Mouse (Mus musculus): ENCODE measurements around the gene Fam206a. TPM values are rescaled to one million over a fixed set of nuclear protein-coding genes. Genes with fewer than 3 reads are reported as not detected.

Fam206a gene
- polyA plus RNA-seq (2012; rRNA removed) = 2.3 and 2.8 TPM in 2 replicates
- 5.6 and 6.0 TPM in 2 replicates for polyA plus RNA-seq (2014; fragmentation: Nextera tagmentation; extraction: Ambion mirVana)

DNA sequence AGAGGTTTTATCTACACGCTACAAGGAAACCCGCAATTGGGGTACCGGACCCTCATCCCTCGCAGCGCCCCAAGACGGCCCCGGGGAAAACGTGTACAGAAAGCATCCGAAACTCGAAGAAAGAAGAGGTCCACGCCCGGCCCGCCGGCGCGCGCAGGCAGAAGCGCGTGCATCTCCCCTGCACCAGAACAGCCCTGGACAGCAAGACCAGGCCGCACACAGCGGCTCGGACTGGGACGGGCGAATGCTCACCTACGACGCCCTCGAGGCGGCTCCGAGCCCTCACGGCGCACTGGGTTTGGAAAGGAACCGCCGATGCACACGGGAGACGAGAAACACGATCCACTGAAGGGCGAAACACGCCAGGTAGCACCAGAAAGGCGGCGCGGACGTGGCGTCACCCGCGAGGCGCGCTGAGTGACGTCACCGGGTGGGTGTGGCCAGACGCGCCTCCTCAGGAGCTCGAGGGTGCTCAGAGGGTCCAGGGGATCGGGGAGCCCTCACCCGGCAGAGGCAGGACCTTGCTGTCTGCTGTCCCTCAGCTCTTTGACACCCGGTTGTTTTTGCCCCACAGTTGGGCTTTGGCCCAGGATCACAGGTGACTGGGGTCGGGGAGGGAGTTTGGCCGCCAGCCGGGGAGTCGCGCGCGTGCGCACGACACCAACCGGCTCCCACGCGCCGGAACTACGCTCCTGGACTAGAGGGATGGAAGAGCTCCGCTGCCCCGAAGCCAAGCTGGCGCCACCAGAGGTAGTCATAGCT is at the start of gene Fam206a, which contains the start of gene Elp1:
Gene Fam206a (plus strand): TSS at position 439 of the 762 bp plus-strand sequence.
Gene Elp1 (minus strand): TSS at position 425 of the 762 bp plus-strand sequence.
- H3K4me3 ChIP-seq (ENCODE audit: insufficient read depth in 1 of 2, low read depth in 2 of 2, low read length in 2 of 2) = peak within 1 kb of the TSS; percentile 67 to 84
- DNase-seq (ENCODE audit: low read depth in 3 of 3, low spot score in 3 of 3) = peak; percentile 70 to 77 (median 71)
- peak; percentile 95 for ATAC-seq (ENCODE audit: insufficient read depth)
- H3K36me3 ChIP-seq (replicated peaks; ENCODE audit: control insufficient read depth, insufficient read depth, low read depth) = peaks cover 13% of the 10 kb centered on the region; the same call in 1 of the 2 replicates
- H3K27me3 ChIP-seq (ENCODE audit: control insufficient read depth, insufficient read depth, low read length) = no peaks in the 10 kb centered on the region
- H3K9ac ChIP-seq (replicated peaks) = peak within 1 kb of the TSS; percentile 57
- H3K27ac ChIP-seq = no peak within 1 kb of the TSS
- TF ChIP-seq CTCF (IDR thresholded peaks at IDR 0.05; ENCODE audit: low read depth) = no peak
- no peak for TF ChIP-seq EP300 (IDR thresholded peaks at IDR 0.05; ENCODE audit: low read depth)
- under 1% methylated on average over 72 of the region's 72 CpGs for WGBS (ENCODE audit: insufficient replicate concordance)
- no peaks in the 10 kb centered on the region for H3K9me3 ChIP-seq (ENCODE audit: control insufficient read depth, low read length)
- peak within 1 kb of the TSS; percentile 87 for H3K4me2 ChIP-seq (ENCODE audit: low read depth)
- H3K4me1 ChIP-seq (replicated peaks; ENCODE audit: control insufficient read depth in 2 of 2, insufficient read depth in 2 of 2, low read length in 1 of 2) = peaks cover 0 to 8% of the 10 kb centered on the region in 2 experiments; a peak in 3 of 4 replicates

DNA sequence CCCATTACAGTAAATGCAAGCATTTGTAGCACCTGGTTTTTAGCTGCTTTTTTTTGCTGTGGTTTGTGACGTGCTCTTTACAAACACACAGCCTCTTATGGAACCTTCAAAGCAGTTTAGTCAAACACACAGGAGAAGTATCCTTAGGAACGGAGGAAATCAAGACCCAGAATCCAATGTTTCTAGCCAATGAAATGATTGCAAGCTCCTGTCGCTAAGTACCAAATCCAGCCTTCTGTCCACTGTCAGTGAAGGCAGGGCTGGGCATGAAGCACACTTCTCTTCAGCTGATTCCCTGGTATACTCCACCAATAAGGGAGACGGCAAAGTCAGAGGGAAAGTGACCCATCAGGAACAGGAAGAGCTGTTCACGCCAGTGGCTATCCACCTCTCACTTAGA is 46.1 kb upstream of the Fam206a start:
- TF ChIP-seq EP300 (IDR thresholded peaks at IDR 0.05; ENCODE audit: low read depth) = no peak
- TF ChIP-seq CTCF (IDR thresholded peaks at IDR 0.05; ENCODE audit: low read depth) = no peak
- 80% methylated on average over 5 of the region's 5 CpGs for WGBS (ENCODE audit: insufficient replicate concordance)
- no peak overlapping the region for H3K9ac ChIP-seq (replicated peaks)
- H3K4me2 ChIP-seq (ENCODE audit: low read depth) = no peak overlapping the region
- no peak overlapping the region for H3K27ac ChIP-seq
- H3K27me3 ChIP-seq (ENCODE audit: control insufficient read depth, insufficient read depth, low read length) = no peaks in the 10 kb centered on the region
- ATAC-seq (ENCODE audit: insufficient read depth) (no peak), DNase-seq (ENCODE audit: low read depth in 3 of 3, low spot score in 3 of 3) (no peak)
- H3K36me3 ChIP-seq (replicated peaks; ENCODE audit: control insufficient read depth, insufficient read depth, low read depth) = peaks cover 31% of the 10 kb centered on the region
- H3K9me3 ChIP-seq (ENCODE audit: control insufficient read depth, low read length) = no peaks in the 10 kb centered on the region
- H3K4me1 ChIP-seq (replicated peaks; ENCODE audit: control insufficient read depth in 2 of 2, insufficient read depth in 2 of 2, low read length in 1 of 2) = no peaks in the 10 kb centered on the region
- no peak overlapping the region for H3K4me3 ChIP-seq (ENCODE audit: insufficient read depth in 1 of 2, low read depth in 2 of 2, low read length in 2 of 2)

DNA sequence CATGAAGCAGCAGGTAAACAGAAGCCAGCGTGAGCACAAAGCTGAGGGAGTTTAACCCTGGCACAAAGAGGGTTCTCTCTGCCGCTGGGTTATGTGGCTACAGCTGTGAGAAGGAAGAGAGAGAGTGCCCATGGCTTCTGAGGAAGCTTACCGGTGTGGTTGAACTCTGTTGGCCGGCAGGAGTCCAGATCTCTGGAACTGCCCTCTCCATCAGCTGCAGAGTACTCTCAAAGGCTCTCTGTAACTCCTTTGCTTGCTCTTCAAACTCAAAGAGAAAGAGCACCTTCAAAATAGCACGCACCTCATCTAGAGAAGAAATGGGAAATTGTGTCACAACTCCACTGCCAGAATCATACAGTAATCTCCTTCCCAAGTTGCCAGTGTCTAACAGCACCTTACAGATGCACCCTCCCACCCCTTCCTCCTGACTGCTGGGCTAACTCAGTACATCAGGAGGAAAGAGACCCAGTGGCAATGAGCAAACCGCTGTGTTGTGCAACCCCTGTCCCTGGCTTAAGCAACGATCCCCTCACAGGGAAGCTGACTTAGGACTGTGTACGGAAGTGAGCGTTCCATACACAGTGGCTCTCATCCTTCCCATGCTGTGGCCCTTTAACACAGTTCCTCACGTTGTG is 45.1 kb upstream of the Fam206a start:
- peaks cover 27% of the 10 kb centered on the region for H3K36me3 ChIP-seq (replicated peaks; ENCODE audit: control insufficient read depth, insufficient read depth, low read depth)
- no peak overlapping the region for H3K27ac ChIP-seq
- TF ChIP-seq EP300 (IDR thresholded peaks at IDR 0.05; ENCODE audit: low read depth) = no peak
- no peak for TF ChIP-seq CTCF (IDR thresholded peaks at IDR 0.05; ENCODE audit: low read depth)
- WGBS (ENCODE audit: insufficient replicate concordance) = 68% methylated on average over 10 of the region's 10 CpGs
- no peaks in the 10 kb centered on the region for H3K9me3 ChIP-seq (ENCODE audit: control insufficient read depth, low read length)
- no peak overlapping the region for H3K4me2 ChIP-seq (ENCODE audit: low read depth)
- no peak for DNase-seq (ENCODE audit: low read depth in 3 of 3, low spot score in 3 of 3)
- no peaks in the 10 kb centered on the region for H3K4me1 ChIP-seq (replicated peaks; ENCODE audit: control insufficient read depth in 2 of 2, insufficient read depth in 2 of 2, low read length in 1 of 2)
- H3K4me3 ChIP-seq (ENCODE audit: insufficient read depth in 1 of 2, low read depth in 2 of 2, low read length in 2 of 2) = no peak overlapping the region
- H3K9ac ChIP-seq (replicated peaks) = no peak overlapping the region
- no peaks in the 10 kb centered on the region for H3K27me3 ChIP-seq (ENCODE audit: control insufficient read depth, insufficient read depth, low read length)
- 0 out of 2 replicates have a peak, but pooled peaks have one; percentile 33 for ATAC-seq (ENCODE audit: insufficient read depth)

DNA sequence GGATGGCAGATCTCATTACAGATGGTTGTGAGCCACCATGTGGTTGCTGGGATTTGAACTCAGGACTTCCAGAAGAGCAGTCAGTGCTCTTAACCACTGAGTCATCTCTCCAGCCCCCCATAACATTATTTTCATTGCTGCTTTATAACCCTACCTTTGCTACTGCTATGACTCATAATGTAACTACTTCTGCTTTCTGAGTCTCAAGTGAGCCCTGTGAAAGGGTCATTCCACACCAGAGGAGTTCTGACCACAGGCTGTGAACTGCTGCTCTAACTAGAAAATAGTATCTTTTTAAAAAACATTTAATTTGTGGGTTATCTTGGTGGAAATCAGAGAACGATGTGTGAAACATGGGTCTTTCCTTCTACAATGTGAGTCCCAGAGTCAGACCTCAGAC is 44.5 kb upstream of the Fam206a start:
- no peak overlapping the region for H3K4me2 ChIP-seq (ENCODE audit: low read depth)
- no peak overlapping the region for H3K27ac ChIP-seq
- no peaks in the 10 kb centered on the region for H3K9me3 ChIP-seq (ENCODE audit: control insufficient read depth, low read length)
- no peaks in the 10 kb centered on the region for H3K27me3 ChIP-seq (ENCODE audit: control insufficient read depth, insufficient read depth, low read length)
- no peak for TF ChIP-seq CTCF (IDR thresholded peaks at IDR 0.05; ENCODE audit: low read depth)
- TF ChIP-seq EP300 (IDR thresholded peaks at IDR 0.05; ENCODE audit: low read depth) = no peak
- H3K4me3 ChIP-seq (ENCODE audit: insufficient read depth in 1 of 2, low read depth in 2 of 2, low read length in 2 of 2) = no peak overlapping the region
- no peak for DNase-seq (ENCODE audit: low read depth in 3 of 3, low spot score in 3 of 3)
- no peaks in the 10 kb centered on the region for H3K4me1 ChIP-seq (replicated peaks; ENCODE audit: control insufficient read depth in 2 of 2, insufficient read depth in 2 of 2, low read length in 1 of 2)
- H3K36me3 ChIP-seq (replicated peaks; ENCODE audit: control insufficient read depth, insufficient read depth, low read depth) = peaks cover 27% of the 10 kb centered on the region
- no peak for ATAC-seq (ENCODE audit: insufficient read depth)
- 71% methylated on average over 1 of the region's 1 CpGs for WGBS (ENCODE audit: insufficient replicate concordance)
- no peak overlapping the region for H3K9ac ChIP-seq (replicated peaks)

DNA sequence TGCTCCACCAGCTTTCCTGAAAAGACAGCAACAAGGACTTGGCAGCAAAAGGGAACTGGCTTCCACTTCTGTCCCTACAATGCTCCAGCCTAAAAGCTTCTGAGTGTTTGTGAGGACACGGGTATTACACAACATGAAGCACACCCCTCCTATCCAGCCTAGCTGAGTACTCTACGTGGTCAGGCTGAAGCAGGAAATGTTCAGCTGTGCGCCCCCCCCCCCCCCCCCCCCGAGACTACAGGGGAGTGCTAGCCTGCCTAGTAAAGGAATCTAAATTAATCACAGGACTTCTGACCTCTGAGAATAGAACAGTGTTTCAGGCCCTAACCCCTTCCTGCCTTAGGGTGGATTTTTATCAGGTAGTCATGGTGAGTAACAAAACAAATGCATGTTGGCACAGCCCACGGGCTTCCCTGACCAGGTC is 34.3 kb upstream of the Fam206a start:
- H3K4me1 ChIP-seq (replicated peaks; ENCODE audit: control insufficient read depth in 2 of 2, insufficient read depth in 2 of 2, low read length in 1 of 2) = no peaks in the 10 kb centered on the region
- DNase-seq (ENCODE audit: low read depth in 3 of 3, low spot score in 3 of 3) (no peak), ATAC-seq (ENCODE audit: insufficient read depth) (no peak)
- H3K9me3 ChIP-seq (ENCODE audit: control insufficient read depth, low read length) = no peaks in the 10 kb centered on the region
- H3K36me3 ChIP-seq (replicated peaks; ENCODE audit: control insufficient read depth, insufficient read depth, low read depth) = peaks cover 35% of the 10 kb centered on the region
- TF ChIP-seq EP300 (IDR thresholded peaks at IDR 0.05; ENCODE audit: low read depth) = no peak
- no peak for TF ChIP-seq CTCF (IDR thresholded peaks at IDR 0.05; ENCODE audit: low read depth)
- 52% methylated on average over 5 of the region's 5 CpGs for WGBS (ENCODE audit: insufficient replicate concordance)
- no peaks in the 10 kb centered on the region for H3K27me3 ChIP-seq (ENCODE audit: control insufficient read depth, insufficient read depth, low read length)
- no peak overlapping the region for H3K9ac ChIP-seq (replicated peaks)
- no peak overlapping the region for H3K4me2 ChIP-seq (ENCODE audit: low read depth)
- H3K4me3 ChIP-seq (ENCODE audit: insufficient read depth in 1 of 2, low read depth in 2 of 2, low read length in 2 of 2) = no peak overlapping the region
- no peak overlapping the region for H3K27ac ChIP-seq
